Mouse (Mus musculus) liver, adult 2 months (tissue): ENCODE measurements at regions not wholly inside any gene's neighbourhood (a gene's known extent, or its start where the extent isn't known, plus 50 kb on each side); places are given as distances from the start of the nearest gene placed in this dataset.
"Not testable (repeated sequence)": the region's sequence is repeated elsewhere in the genome, so short reads cannot be mapped to it uniquely, and the experiment has no call there.

Experiments
- CTCF ChIP-seq: fragments of 200-500 bp; IDR thresholded peaks from 2 replicates; pipeline ENCODE4 v1.5.1; 2011; ENCODE audit warnings: low read depth, low read length, control low read depth
- POLR2A ChIP-seq: fragments of 200-500 bp; IDR thresholded peaks from 2 replicates; pipeline ENCODE4 v1.6.1; 2011; ENCODE audit warnings: low read length, control low read depth; ENCODE audit not compliant: insufficient read depth; ENCODE audit errors: extremely low read depth

DNA sequence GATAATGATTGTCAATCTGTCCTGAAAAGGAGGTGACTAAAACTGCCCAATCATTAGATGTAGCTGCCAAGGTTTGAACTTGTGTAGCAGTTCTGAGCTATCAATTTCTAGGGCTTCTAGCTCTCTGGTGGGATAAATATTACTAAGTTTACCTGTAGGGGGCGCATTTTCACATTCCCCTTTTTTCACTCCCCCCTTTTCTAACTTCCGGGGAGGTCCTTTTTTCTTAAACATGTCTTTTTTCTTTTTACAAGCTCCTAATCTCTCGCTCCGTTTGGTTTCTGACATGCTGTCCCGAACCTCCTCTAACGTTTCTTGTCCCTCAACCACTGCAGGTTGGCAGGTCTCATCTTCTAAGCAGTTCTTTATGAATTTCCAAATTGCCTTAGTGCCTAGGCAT, 2129.0 kb downstream of the Cntnap5b start:
- TF ChIP-seq POLR2A, CTCF: not testable (repeated sequence)
